In genomic region chr11:85211151-85211550, GRCm38 (mm10) we compare ENCODE assay signal across 15 mouse cellular contexts. TPM values are rescaled to one million over a fixed set of nuclear protein-coding genes. Genes with fewer than 3 reads are reported as not detected.
DNase-seq lines count a peak whose midpoint lies in the region.
"Had no signal": no experiment of that assay in that cellular context is flagged by ENCODE, and none has a peak within 500 bp of the region (broad histone marks: within the 10 kb centered on the region; RNA-seq: fewer than 3 reads in every experiment).

No protein-coding gene starts in this region.

- DNase-seq in adrenal gland, adult 8-10 months: peak; percentile 27
- no peak for DNase-seq in adrenal gland, postnatal 25 days
- peak; percentile 55 for DNase-seq in heart, adult 11 months
- no peak for DNase-seq in heart, adult 9 months (ENCODE audit: low spot score in 2 of 2)
- peak; percentile 24 for DNase-seq in 416B (ENCODE audit: low read depth)
- peak; percentile 40 for DNase-seq in adrenal gland, postnatal 14 days
- DNase-seq in right cerebral cortex, postnatal 14 days: no peak
- no peak for DNase-seq in embryo, embryonic 9.5 days (ENCODE audit: extremely low spot score)
- DNase-seq: B cell, adult 2 months; cerebellum, adult 11-12 months; cerebellum, adult 2 months; cerebellum, adult 9-10 months; cerebellum, postnatal 10 days; cerebellum, postnatal 25 days had no signal

RNA-seq across cellular contexts. Expression of gene Appbp2, which starts 23.8 kb away (rescaled TPM):
- 10 to 100 TPM; 40.1 to 49.0 (median 44.8) TPM for total RNA-seq in adrenal gland, adult 8-10 months (2022)
- total RNA-seq in adrenal gland, postnatal 25 days (2021): 43.1 and 56.9 TPM in 2 replicates
- 43.0 and 43.3 TPM in 2 replicates for total RNA-seq in adrenal gland, postnatal 14 days (2021)

RNA-seq across cellular contexts. Expression of gene 1700125H20Rik, which starts 40.9 kb away (rescaled TPM):
- 1 to 10 TPM in 2 of 4 experiments, under 1 TPM in 1, not detected in 1; 0.32 to 3.8 (median 2.4) TPM for total RNA-seq in adrenal gland, adult 8-10 months (2022)
- total RNA-seq in adrenal gland, postnatal 25 days (2021): 3.9 and 5.6 TPM in 2 replicates
- total RNA-seq in adrenal gland, postnatal 14 days (2021): 1.1 and 1.4 TPM in 2 replicates
- total RNA-seq: G1E had no signal

Comparison
In these comparisons a context has a peak if more than half of its experiments do, and no peak if none do; other contexts are left out.
1. DNase-seq: peak in adrenal gland, adult 8-10 months (single experiment), heart, adult 11 months (single experiment), 416B (single experiment) and adrenal gland, postnatal 14 days (single experiment); none in adrenal gland, postnatal 25 days (single experiment), heart, adult 9 months (0 of 2), right cerebral cortex, postnatal 14 days (single experiment) and embryo, embryonic 9.5 days (single experiment).